Mouse (Mus musculus) MEL (cell line): ENCODE measurements around the gene Diras1.

Source experiments
- CHD1 ChIP-seq: IDR thresholded peaks from 2 replicates; pipeline ENCODE4 v1.6.1; 2012; ENCODE audit warnings: low read depth, mild to moderate bottlenecking, inconsistent platforms, low read length, improper control_type of control experiment
- CHD2 ChIP-seq: IDR thresholded peaks from 2 replicates; pipeline ENCODE4 v1.6.1; 2011; ENCODE audit warnings: low read length, improper control_type of control experiment
- CTCF ChIP-seq, 3 experiments: IDR thresholded peaks in 2 of 3; conservative IDR thresholded peaks in 1 of 3; 2 replicates each; pipeline ENCODE4 v1.5.1; 2011 to 2012; ENCODE audit warnings: low read length in 3 of 3, low read depth in 2 of 3, mild to moderate bottlenecking in 2 of 3, improper control_type of control experiment in 1 of 3, inconsistent platforms in 1 of 3, mixed read lengths in 1 of 3, moderate library complexity in 1 of 3; ENCODE audit not compliant: control insufficient read depth in 1 of 3, insufficient read depth in 1 of 3, poor library complexity in 1 of 3, severe bottlenecking in 1 of 3
- ETS1 ChIP-seq: IDR thresholded peaks from 2 replicates; pipeline ENCODE4 v1.6.1; 2012; ENCODE audit warnings: low read depth, mild to moderate bottlenecking, inconsistent platforms, low read length, improper control_type of control experiment, moderate library complexity
- JUND ChIP-seq: IDR thresholded peaks from 2 replicates; pipeline ENCODE4 v1.6.1; 2011; ENCODE audit warnings: low read depth, mild to moderate bottlenecking, improper control_type of control experiment, low read length
- MAFK ChIP-seq: IDR thresholded peaks from 2 replicates; pipeline ENCODE4 v1.6.1; 2011; ENCODE audit warnings: low read depth, mild to moderate bottlenecking, low read length, improper control_type of control experiment, borderline replicate concordance
- MAX ChIP-seq: IDR thresholded peaks from 2 replicates; pipeline ENCODE4 v1.6.1; 2011; ENCODE audit warnings: low read length, improper control_type of control experiment
- MEF2A ChIP-seq: IDR thresholded peaks from 2 replicates; pipeline ENCODE4 v1.6.1; 2014; ENCODE audit warnings: low read depth, mild to moderate bottlenecking, inconsistent platforms, low read length, improper control_type of control experiment; ENCODE audit not compliant: poor library complexity, insufficient replicate concordance, severe bottlenecking; ENCODE audit errors: extremely low read depth
- POLR2A ChIP-seq, 2 experiments: IDR thresholded peaks; 2 replicates each; pipeline ENCODE4 v1.6.1; 2011 to 2012; ENCODE audit warnings: low read length in 2 of 2, mild to moderate bottlenecking in 2 of 2, control low read depth in 1 of 2, improper control_type of control experiment in 1 of 2, low read depth in 1 of 2, moderate library complexity in 1 of 2; ENCODE audit not compliant: control insufficient read depth in 1 of 2, insufficient read depth in 1 of 2, poor library complexity in 1 of 2
- RAD21 ChIP-seq: IDR thresholded peaks from 2 replicates; pipeline ENCODE4 v1.6.1; 2011; ENCODE audit warnings: mild to moderate bottlenecking, low read depth, low read length, improper control_type of control experiment
- TCF12 ChIP-seq: IDR thresholded peaks from 2 replicates; pipeline ENCODE4 v1.6.1; 2014; ENCODE audit warnings: low read depth, mild to moderate bottlenecking, inconsistent platforms, low read length, improper control_type of control experiment, moderate library complexity
- ZKSCAN1 ChIP-seq: IDR thresholded peaks from 2 replicates; pipeline ENCODE4 v1.6.1; 2012; ENCODE audit warnings: low read depth, mild to moderate bottlenecking, inconsistent platforms, low read length, improper control_type of control experiment, moderate library complexity

DNA sequence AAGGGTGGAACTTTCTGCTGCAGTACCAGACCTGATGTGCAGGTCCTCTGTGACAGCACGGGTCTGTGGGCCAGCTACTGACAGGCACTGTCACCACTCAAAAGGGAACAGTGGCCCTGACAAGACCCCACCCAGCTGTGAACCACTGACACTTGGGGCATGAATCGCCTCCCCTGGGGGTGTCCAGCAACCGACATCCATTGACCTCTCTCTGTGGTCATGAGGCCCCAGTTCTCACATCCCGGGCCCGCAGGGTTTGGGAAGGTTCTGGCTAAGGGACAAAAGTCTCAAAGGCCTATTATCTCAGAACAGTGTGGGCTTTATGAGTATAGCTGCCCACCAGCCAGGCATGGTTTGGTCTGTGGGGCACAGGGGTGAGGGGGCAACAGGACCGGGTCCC lies 29.7 kb upstream of the Diras1 start:
- TF ChIP-seq CTCF (IDR thresholded peaks at IDR 0.05 in 2 of 3, conservative IDR thresholded peaks at IDR 0.05 in 1 of 3; ENCODE audit: control insufficient read depth in 1 of 3, insufficient read depth in 1 of 3, low read depth in 2 of 3, low read length in 3 of 3, poor library complexity in 1 of 3, severe bottlenecking in 1 of 3), result no peak
- no peak for TF ChIP-seq MAFK
- TF ChIP-seq CHD1, result no peak
- TF ChIP-seq MAX, result no peak
- TF ChIP-seq MEF2A, result no peak
- no peak for TF ChIP-seq JUND
- TF ChIP-seq POLR2A (IDR thresholded peaks at IDR 0.05; ENCODE audit: control insufficient read depth in 1 of 2, insufficient read depth in 1 of 2, low read depth in 1 of 2, low read length in 2 of 2, poor library complexity in 1 of 2), result no peak
- TF ChIP-seq TCF12, result no peak
- TF ChIP-seq ZKSCAN1, result no peak
- TF ChIP-seq RAD21, result no peak
- TF ChIP-seq ETS1, result no peak
- TF ChIP-seq CHD2, result no peak
